Mouse (Mus musculus) cerebellum, adult 9-10 months (tissue): Measurements from ENCODE around the gene Mtch1.

Source experiments
- DNase-seq: peaks from one replicate; pipeline ENCODE4 v3.0.0; 2022

The Mtch1 gene

DNA sequence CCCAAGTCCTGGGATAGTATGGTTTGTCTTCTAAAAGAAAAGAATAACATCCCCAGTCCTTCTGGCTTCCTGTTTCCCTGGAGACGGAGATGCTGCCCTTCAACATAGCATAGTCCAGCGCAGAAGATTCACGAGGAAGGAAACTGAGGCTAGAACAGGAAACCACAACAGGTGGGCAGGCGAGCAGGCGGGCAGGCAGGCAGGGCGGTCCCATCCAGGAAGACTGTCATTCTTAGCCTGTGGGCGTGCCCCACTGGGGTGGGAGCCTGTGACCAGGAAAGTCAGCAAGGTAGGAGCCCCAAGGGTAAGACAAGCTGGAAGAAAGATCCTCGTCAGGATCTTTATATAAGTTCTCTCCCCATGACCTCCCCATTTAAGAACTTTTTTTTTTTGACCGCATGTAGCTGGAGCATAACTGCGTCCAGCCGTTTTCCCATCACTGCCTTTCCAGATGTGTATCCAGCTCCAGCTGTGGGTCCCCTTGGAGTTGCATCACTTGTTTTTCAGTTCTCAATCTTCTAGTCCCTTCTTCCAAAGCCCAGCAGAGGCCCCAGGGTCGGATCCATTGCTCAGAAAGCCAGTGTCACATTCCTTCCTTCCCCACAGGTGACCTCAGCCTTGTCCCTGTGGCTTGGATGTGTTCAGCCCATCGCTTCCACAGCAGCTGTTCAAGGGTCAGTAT lies 43.2 kb downstream of the Mtch1 start:
- no peak for DNase-seq

DNA sequence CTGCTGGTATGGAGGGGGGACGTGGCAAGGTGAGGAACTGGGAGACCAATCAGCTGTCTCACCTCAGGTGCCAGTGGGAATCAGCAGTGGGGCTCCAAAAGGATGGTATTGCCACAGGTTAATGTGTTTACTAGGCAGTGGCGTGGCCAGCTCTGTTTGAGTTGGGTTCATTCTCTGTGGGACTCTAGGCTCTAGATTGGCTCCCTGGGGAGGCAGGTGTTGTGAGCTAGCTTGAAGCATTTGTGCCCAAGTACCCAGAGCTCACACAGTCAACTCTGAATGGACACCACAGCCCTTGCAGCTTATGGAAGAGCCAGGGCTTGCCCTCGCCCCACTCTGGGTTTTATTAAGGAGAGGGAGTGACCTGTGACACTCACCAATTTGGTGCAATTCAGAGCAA lies 43.9 kb downstream of the Mtch1 start:
- no peak for DNase-seq

DNA sequence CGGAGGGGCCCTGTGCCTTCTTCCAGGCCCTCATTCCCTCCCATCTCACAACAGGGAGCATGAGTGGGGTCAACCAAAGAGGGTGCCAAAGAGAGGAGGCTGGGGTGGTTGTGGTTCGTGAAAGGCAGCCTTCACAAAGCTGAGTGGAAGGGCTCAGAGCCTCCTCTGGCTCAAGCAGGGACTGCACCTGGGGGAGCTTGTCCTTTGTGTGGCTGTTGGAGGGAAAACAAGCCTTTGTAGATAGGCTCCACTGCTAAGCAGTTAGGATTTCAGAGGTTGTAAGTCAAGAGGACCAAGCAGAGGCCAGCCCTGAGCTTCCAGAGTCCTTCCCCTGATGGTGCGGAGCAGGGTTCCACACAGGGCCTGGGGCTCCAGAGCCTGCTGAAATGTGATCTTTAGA lies 44.6 kb downstream of the Mtch1 start:
- DNase-seq = no peak

DNA sequence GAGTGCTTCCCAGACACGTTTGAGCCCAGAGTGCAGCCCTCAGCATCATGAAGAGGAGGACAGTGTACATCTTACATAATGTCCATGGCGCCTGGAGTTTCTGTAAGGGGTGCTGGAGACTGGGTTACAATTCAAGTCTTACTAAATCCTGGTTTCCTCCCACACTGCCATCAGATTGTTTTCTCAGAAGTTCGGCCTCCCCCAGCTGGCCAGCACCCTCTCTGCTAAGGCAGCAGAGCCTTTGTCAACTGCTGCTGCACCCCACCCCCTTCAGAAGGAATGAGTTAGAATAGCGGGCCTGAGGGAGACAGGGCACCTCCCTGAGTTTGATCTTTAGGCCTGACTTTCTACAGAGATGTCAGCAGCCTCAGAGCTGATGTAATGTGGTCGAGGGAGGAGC lies 45.6 kb downstream of the Mtch1 start:
- DNase-seq = no peak

DNA sequence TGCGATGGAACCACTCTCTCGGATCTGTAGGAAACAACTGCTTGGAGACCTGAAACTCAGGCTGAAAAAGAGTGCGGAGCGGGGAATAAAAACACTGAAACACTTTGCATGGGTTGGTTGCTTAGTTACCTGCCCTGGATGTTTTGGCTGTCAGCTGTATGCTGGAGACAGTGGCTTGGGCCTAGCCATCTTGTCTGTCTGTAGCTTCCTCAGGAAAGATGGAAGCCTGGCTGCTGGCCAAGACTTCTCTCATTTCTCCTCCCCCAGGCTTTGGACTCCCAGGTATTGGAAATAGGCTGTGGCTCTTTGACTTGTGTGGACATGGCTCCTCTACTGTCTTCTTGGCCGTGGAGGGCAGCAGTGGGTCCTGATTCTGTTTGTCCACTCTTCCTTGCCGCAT lies 46.3 kb downstream of the Mtch1 start:
- DNase-seq = no peak

DNA sequence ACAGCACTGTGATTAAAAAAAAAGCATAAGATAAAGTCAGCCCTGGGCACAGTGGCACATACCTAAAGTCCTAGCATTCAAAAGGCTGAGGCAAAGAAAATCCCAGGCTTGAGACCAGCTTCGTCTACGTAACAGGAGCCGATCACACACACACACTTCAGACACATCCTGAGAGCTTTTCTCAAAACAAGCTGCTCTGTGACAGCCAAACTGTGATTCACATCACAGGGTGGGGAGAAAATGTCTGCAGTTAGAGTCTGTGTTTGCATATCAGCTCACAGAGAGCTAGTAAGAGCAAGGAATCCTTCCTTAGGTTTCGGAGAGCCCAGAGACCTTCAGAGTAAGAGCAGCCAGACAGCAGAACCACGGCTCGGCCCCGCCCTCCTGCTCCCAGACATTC lies 46.8 kb downstream of the Mtch1 start:
- no peak for DNase-seq

DNA sequence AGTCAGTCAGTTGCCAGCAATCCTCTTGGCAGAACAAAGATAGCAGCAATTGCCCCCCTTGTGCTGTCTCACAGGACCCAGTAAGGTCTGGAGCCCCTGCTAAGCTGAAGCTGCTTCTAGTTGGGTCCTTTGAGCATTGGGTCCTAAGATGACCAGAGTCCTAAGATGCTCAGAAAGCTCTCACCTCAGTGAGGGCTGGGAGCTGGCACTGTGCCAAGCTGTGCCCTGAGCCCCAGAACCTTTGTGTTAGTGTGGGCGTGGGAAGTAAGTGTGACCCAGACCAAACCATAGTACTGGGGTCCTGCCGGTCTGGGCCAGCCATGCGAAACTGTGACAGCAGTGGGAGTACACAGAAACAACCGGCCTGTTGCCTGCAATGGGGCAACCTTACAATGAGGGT lies 48.5 kb downstream of the Mtch1 start:
- no peak for DNase-seq

DNA sequence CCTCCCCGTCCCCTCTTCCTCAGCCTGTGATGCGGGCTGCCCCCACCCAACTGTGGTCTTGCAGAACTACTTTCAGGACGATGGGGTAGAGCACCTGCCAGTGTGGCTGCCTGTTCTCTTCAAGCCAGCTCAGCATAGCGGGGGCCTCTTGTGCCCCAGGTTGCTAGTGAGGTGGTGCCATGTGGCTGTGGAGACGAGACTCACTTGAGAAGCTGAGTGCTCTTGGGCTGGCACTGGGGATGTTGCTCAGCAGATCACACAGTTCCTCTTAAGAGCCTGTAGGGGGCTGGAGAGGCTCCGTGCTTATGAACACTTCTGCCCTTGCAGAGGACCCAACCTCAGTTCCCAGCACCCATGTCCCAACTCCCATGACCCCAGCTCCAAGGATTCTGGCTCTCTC lies 49.9 kb downstream of the Mtch1 start:
- DNase-seq = no peak

DNA sequence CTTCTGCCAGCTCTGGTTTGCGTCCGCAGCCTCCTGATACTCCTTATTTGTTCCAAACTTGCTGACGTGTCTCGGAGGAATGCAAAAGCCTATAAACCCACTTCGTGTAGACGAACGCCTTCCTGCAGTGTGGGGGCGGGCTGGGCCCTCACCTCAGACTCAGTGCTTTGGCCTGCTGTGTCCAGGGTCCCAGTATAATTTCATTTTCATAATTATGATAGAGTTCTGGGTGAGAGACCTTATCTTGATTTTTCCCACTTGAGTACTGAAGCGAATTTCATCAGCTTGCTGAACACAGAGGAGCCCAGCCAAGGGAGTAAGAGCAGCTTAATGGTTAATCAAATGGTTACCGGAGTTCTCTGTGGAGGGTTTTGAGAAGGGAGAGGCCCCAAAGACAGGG lies 50.4 kb downstream of the Mtch1 start:
- DNase-seq = no peak

DNA sequence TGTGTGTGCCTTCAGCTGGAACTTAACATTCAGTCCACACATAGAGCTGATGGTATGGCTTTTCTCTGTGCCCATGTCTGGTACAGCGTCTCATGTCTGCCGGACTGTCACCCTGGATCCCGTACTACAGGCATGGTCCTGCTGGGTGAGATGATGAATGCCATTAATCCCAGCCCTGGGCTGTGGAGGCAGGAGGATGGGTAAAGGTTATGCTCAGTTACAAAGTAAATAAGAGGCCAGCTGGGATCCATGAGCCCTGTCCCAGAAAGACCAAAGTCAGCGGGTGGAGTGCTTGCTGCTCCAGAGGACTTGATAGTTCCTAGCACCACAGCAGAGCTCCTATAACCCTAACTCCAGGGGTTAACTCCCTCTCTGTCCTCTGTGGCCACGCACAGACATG lies 51.9 kb downstream of the Mtch1 start:
- DNase-seq = no peak

DNA sequence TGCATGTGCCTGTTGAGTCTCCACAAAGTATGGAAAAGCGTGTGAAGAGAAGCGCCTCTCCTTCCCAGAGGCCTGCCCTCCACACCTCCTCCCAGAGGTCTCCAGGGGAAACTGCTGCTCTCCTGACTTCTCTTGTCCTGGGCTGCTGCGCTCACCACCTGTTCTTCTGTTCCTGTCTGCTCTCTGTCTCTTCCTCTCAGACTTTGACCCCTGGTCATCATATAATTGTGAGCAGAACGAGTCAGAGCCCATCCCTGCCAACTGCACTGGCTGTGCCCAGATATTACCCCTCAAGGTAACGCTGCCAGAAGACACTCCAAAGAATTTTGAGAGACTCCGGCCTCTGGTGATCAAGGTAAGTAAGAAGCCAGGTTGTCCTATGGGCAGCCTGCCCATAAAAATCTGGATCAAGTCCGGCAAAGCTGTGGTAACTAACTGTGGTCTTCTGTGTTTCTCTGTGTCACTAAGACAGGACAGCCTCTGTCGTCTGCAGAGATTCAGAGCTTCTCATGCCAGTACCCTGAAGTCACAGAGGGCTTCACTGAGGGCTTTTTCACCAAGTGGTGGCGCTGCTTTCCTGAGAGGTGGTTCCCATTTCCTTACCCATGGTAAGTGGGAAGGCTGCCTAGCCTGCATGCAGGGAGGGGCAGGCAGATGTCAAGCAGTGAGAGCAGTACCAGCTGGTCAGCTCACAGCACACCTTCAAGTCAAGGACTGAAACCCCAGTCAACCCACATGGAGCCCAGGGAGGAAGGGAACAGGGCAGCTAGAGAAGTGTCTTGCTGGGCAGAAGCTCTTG lies 53.7 kb downstream of the Mtch1 start:
- DNase-seq = no peak

DNA sequence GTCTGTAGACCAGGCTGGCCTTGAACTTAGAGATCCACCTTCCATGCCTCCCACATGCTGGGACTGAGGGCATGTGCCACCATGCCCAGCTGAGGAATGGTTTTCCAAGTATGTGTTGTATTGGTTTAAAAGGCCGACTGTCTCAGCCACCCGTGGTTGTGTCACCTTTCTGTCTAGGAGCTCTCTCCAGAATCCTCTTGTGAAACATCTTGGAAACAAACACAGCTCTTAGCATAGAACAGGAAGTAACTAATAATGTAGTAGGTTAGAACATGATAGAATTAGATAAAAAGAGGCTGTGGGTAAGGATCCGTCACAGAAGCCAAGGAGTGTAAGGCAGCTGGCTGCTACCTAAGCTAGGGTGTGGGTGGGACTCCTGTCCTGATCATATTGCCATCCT lies 54.7 kb downstream of the Mtch1 start:
- no peak for DNase-seq

DNA sequence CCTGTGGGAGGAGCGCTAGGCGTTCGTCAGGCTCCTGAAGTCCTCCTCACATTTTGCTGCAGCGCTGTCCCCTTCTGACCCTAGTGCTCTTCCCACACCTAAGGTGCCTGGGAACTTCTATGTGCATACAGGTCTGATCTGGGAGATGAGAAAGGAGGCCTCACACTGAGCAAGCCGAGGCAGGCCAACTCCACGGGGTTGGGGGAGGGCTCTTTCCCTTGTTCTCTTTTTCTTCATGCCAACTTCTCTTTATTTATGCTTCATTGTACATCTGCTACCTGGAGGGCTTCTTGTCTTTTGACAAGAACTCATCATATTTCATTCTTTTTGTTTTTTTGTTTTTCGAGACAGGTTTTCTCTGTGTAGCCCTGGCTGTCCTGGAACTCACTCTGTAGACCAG lies 55.9 kb downstream of the Mtch1 start:
- DNase-seq = no peak

DNA sequence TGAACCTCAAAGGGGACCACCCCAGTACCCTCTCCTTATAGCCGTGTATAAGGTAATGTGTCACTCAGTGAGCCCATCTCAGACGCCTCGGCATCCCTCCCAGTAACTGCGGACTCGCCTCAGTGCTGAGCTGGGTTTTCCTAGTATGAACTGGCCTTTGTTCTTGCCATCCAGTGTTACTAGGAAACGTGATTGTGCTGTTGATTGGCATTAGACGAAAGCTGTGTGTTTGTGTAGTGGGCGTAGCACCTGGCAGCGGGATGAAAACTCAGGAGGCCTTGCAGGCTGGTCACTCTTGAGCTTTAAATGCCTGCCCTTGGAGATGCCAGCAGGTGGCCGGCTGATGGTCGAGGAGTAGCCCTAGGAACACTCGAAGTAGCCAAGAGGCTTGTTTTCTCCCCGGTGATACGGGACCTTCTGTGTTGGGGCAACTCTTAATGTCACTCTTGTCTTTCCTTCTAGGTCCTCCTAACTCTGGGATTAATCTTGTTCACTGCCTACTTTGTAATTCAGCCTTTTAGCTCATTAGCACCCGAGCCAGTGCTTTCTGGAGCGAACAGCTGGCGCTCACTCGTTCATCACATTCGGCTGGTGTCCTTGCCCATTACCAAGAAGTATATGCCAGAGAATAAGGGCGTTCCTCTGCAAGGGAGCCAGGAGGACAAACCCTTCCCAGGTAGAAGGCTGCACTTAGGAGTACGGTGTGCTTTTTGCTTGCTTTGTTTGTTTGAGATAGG lies 65.3 kb downstream of the Mtch1 start:
- no peak for DNase-seq
